Mouse (Mus musculus): ENCODE measurements at regions not wholly inside any gene's neighbourhood (a gene's known extent, or its start where the extent isn't known, plus 50 kb on each side); places are given as distances from the start of the nearest gene placed in this dataset.

DNA sequence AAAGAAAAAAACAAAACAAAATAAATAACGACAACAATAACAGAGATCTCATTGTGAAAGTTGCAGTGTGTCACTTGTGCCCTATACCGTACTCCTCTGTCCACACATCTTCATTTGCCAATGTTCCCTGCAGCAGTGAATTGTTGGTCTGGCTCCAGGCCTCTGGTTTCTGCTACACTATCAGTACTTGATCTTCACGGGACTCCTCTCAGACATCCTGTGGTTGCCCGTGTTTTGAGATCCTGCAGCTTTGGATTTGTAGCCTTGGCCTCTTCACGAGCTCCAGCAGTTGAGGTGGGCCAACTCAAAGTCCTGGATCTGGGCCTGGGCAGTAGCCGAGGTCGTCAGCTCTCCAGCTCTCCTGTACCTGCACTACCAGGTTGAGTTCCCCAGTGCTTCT is 72.4 kb upstream of the Thpo start:
- Histone ChIP-seq H3K9me3 (no peaks in the 10 kb centered on the region), H3K4me1 (replicated peaks) (peaks cover 15% of the 10 kb centered on the region), H3K27ac (no peak overlapping the region), H3K4me3 (no peak overlapping the region), H3K36me3 (no peaks in the 10 kb centered on the region), H3K27me3 (ENCODE audit: insufficient read depth, poor library complexity, severe bottlenecking) (no peaks in the 10 kb centered on the region)
- DNase-seq (ENCODE audit: low spot score), result no peak
- WGBS, result 88% methylated on average over 7 of the region's 7 CpGs

DNA sequence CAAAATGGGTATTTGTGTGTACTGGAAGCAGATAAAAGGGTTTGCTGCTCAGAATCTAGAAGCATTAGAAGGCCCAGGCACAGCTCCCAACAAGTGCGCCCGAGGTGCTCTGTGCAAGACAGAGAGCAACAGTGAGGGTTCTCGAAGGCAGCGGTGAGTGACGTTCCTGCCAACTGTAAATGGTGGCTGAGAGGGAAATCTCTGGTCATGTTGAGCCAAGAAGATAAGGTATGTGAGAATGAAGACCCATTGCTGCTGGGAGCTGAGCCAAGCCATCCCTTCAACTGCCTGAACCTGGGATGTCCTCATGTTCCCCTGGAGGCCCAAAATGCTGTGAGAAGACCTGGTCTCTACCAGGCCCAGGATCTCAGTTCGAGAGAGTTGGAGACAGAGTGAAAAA is 71.5 kb upstream of the Thpo start:
- no peak for DNase-seq (ENCODE audit: low spot score)
- Histone ChIP-seq H3K36me3 (no peaks in the 10 kb centered on the region), H3K4me3 (no peak overlapping the region), H3K4me1 (replicated peaks) (peaks cover 15% of the 10 kb centered on the region), H3K27me3 (ENCODE audit: insufficient read depth, poor library complexity, severe bottlenecking) (no peaks in the 10 kb centered on the region), H3K27ac (no peak overlapping the region), H3K9me3 (no peaks in the 10 kb centered on the region)
- WGBS, result 89% methylated on average over 6 of the region's 6 CpGs

DNA sequence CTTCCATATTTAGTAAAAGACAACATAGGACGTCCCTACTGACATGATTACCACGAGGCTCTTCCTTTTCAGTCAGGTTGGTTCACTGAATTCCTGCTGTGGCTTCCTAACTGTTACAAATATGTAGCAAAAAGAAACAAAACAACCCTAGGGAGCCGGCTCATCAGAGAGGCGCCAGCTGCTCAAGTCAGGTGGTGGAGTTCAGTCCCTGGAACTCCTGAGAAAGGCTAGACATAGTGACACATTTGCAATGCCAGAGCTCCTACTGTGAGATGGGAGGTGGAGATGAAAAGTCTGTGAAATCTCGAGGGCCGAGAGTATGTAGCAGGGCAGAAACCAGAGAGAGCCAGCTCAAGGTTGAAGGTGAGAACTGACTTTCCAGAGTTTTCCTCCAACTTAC is 70.8 kb upstream of the Thpo start:
- Histone ChIP-seq H3K9me3 (no peaks in the 10 kb centered on the region), H3K27ac (peak overlapping the region; percentile 85), H3K36me3 (no peaks in the 10 kb centered on the region), H3K4me1 (replicated peaks) (peaks cover 15% of the 10 kb centered on the region), H3K27me3 (ENCODE audit: insufficient read depth, poor library complexity, severe bottlenecking) (no peaks in the 10 kb centered on the region), H3K4me3 (peak overlapping the region; percentile 52)
- DNase-seq (ENCODE audit: low spot score), result peak; percentile 23
- WGBS, result 7% methylated on average over 6 of the region's 6 CpGs

DNA sequence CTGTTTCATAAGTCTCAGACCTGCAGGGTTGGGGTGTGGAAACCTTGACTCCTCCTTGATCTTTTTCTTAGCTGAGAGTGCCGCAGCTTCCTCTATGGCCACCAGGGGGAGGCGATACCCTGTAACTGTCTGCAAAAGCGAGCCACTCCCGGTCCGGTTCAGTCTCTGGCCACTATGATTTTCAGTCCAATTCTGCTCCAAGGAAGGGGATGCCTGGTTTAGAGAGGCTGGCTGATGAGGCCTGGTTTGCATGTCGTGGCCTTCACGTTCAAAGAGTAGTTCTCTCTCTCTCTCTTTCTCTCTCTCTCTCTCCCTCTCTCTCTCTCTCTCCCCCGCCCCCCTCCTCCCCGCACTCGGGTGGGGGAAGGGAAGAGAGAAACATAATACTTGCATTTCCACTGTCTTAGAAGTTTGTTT is 70.3 kb upstream of the Thpo start:
- Histone ChIP-seq H3K4me1 (replicated peaks) (peaks cover 15% of the 10 kb centered on the region), H3K4me3 (peak overlapping the region; percentile 52), H3K9me3 (no peaks in the 10 kb centered on the region), H3K27ac (peak overlapping the region; percentile 85), H3K36me3 (no peaks in the 10 kb centered on the region), H3K27me3 (ENCODE audit: insufficient read depth, poor library complexity, severe bottlenecking) (no peaks in the 10 kb centered on the region)
- DNase-seq (ENCODE audit: low spot score), result peak; percentile 86
- 3% methylated on average over 10 of the region's 10 CpGs for WGBS

DNA sequence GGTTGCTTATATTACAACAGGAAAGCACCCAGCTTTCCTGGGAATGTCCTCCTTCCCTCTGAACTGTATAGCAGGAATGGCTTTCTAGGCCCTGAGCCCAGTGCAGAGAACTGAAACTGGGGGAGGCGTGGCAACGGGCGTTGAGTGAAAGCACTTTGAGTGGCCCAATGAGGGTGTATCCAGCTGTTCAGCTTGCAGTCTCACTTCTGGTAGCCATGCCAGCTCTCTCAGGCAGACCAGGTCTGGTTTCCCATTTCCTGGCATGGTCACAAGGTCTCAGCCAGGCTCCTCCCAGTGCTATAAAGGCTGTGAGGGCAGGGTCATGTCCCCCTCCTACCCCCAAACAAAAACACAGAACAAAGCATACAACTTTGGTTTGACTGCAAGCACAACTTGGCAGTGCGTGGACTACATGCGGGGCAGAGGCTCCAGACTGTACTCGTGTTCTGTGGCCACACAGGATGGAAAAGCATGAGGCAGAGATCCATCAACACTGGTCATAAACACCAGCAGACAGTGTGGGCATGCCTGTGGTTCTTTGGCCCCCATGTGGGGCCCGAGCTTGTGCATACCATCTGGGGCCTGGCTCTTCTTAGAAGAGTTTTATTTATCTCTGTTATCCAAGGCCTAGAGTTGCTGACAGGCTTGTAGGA is 69.1 kb upstream of the Thpo start:
- WGBS, result 81% methylated on average over 7 of the region's 7 CpGs
- no peaks in the 10 kb centered on the region for H3K36me3 ChIP-seq
- H3K27ac ChIP-seq, result 0 out of 2 replicates have a peak overlapping the region, but pooled peaks have one; percentile 23
- H3K4me1 ChIP-seq (replicated peaks), result peaks cover 15% of the 10 kb centered on the region
- no peak overlapping the region for H3K4me3 ChIP-seq
- DNase-seq (ENCODE audit: low spot score), result peak; percentile 7
- no peaks in the 10 kb centered on the region for H3K9me3 ChIP-seq
- no peaks in the 10 kb centered on the region for H3K27me3 ChIP-seq (ENCODE audit: insufficient read depth, poor library complexity, severe bottlenecking)

DNA sequence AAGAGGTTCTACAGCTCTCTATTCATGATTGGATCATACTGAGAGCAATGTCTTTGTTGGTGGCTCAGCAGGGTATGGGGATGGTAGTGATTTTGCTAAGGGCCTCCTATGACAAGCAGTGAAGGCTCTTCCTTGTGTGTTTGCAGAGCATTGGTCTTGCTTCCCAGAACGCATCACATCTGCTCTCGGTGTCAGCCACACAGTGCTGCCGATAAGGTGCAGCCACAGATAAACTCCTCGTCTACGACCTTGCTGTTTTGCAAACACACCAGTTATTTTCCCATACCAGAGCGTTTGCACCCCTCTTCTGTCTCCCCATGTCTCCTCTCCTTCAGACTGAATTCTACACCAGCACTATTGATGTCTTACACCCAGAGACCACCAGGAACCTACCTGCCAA is 68.4 kb upstream of the Thpo start:
- no peaks in the 10 kb centered on the region for H3K36me3 ChIP-seq
- H3K4me1 ChIP-seq (replicated peaks), result peaks cover 15% of the 10 kb centered on the region
- no peak overlapping the region for H3K4me3 ChIP-seq
- WGBS, result 87% methylated on average over 6 of the region's 6 CpGs
- H3K27ac ChIP-seq, result no peak overlapping the region
- H3K9me3 ChIP-seq, result no peaks in the 10 kb centered on the region
- H3K27me3 ChIP-seq (ENCODE audit: insufficient read depth, poor library complexity, severe bottlenecking), result no peaks in the 10 kb centered on the region
- DNase-seq (ENCODE audit: low spot score), result no peak

DNA sequence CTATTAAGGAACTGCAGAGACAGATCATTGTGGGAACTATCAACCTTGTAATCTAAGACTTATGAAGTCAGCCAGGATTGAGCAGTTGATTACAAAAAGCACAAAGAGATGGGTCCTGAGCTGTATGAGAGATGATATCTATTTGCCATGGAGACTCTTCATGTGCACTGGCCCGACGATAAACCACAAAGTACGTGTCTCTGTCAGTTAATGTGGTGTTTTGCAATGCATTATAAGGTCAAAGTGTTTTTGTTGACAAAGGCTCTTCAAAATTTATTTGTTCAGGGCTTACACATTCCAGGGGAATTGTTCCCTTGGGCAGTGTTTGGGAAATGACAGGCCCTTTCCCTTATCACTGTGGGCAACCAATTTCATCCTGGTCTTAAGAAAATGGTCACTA is 65.7 kb upstream of the Thpo start:
- Histone ChIP-seq H3K4me1 (replicated peaks) (peaks cover 8% of the 10 kb centered on the region), H3K9me3 (no peaks in the 10 kb centered on the region), H3K36me3 (no peaks in the 10 kb centered on the region), H3K27ac (no peak overlapping the region), H3K4me3 (no peak overlapping the region), H3K27me3 (ENCODE audit: insufficient read depth, poor library complexity, severe bottlenecking) (no peaks in the 10 kb centered on the region)
- DNase-seq (ENCODE audit: low spot score), result no peak
- WGBS, result 90% methylated on average over 3 of the region's 3 CpGs

DNA sequence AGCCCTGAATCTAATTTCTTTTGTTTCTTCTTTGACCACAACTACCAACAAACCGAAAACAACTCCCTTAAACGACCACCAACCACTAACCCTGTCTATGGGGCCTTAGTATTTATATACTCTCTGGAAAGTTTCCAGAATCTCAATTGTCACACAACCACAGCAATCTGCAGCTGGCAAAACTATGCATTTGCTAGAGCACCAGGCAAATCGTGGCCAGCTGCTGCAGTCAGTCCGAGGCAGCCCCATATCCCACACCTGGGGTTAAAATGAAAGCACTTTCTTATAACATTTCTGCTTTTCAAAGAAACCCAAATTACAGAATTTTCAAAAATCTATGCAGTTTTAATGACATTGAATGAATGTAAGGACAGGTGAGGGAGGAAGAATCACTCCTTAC is 63.8 kb upstream of the Thpo start:
- H3K9me3 ChIP-seq, result no peaks in the 10 kb centered on the region
- DNase-seq (ENCODE audit: low spot score), result no peak
- no peaks in the 10 kb centered on the region; the same call in 1 of the 2 replicates for H3K4me1 ChIP-seq (replicated peaks)
- no peaks in the 10 kb centered on the region for H3K36me3 ChIP-seq
- H3K27me3 ChIP-seq (ENCODE audit: insufficient read depth, poor library complexity, severe bottlenecking), result no peaks in the 10 kb centered on the region
- no peak overlapping the region for H3K4me3 ChIP-seq
- H3K27ac ChIP-seq, result no peak overlapping the region
- 84% methylated on average over 4 of the region's 4 CpGs for WGBS

DNA sequence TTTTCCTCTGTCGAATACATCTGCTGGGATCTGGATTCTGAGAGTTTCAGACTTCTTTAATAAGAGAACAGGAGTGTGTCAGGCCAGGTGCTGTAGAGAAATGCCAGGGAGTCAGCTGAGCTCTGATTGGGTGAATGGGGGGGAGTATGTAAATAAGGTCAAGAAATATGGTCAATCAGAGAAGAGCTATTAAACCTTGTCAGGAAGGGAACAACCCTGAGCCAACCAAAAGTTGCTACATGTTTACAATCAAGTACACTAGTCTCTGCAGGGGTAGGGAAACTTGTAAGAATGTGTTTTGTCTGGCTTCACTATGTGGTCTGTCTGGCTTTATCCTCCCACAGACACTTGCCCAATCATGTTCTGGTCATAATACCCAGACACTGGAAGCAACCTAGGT is 60.4 kb upstream of the Thpo start:
- H3K4me1 ChIP-seq (replicated peaks), result no peaks in the 10 kb centered on the region
- H3K36me3 ChIP-seq, result no peaks in the 10 kb centered on the region
- H3K27me3 ChIP-seq (ENCODE audit: insufficient read depth, poor library complexity, severe bottlenecking), result no peaks in the 10 kb centered on the region
- H3K9me3 ChIP-seq, result no peaks in the 10 kb centered on the region
- 84% methylated on average over 1 of the region's 1 CpGs for WGBS
- H3K27ac ChIP-seq, result no peak overlapping the region
- no peak for DNase-seq (ENCODE audit: low spot score)
- H3K4me3 ChIP-seq, result no peak overlapping the region
